Mouse (Mus musculus): ENCODE measurements around the gene Lrrc51. TPM values are rescaled to one million over a fixed set of nuclear protein-coding genes. Genes with fewer than 3 reads are reported as not detected.

The Lrrc51 gene
- polyA plus RNA-seq (2015; fragmentation: Nextera tagmentation; extraction: Ambion mirVana) = 9.6 and 11.4 TPM in 2 replicates

- no peaks in the 10 kb centered on the region; the same call in 1 of the 2 replicates for H3K4me1 ChIP-seq (replicated peaks; ENCODE audit: insufficient read depth, low read length)
- DNase-seq (ENCODE audit: low spot score) = peak; percentile 99
- H3K27me3 ChIP-seq (ENCODE audit: insufficient read depth, low read length) = no peaks in the 10 kb centered on the region
- no peak for TF ChIP-seq CTCF (IDR thresholded peaks at IDR 0.05; ENCODE audit: low read depth)
- H3K27ac ChIP-seq = peak within 1 kb of the TSS; percentile 75
- ATAC-seq (replicated peaks; ENCODE audit: low FRiP score, low read depth) = peak; percentile 98
- H3K4me2 ChIP-seq (ENCODE audit: low read length) = peak within 1 kb of the TSS; percentile 76
- under 1% methylated on average over 40 of the region's 40 CpGs for WGBS
- peak within 1 kb of the TSS; percentile 61 for H3K9ac ChIP-seq (ENCODE audit: low read depth, low read length)
- H3K4me3 ChIP-seq (replicated peaks; ENCODE audit: low read depth, low read length) = peak within 1 kb of the TSS; percentile 63
- no peaks in the 10 kb centered on the region for H3K9me3 ChIP-seq (replicated peaks; ENCODE audit: low read length)
- no peaks in the 10 kb centered on the region for H3K36me3 ChIP-seq (ENCODE audit: insufficient read depth, low read length)
These were observed at the start of gene Lrrc51, which contains the start of gene Numa1 for GRCm38 (mm10) chr7:101933751-101934240. Gene Lrrc51 (minus strand): TSS chr7:101933895. Gene Numa1 (plus strand): TSS chr7:101934111.

- no peak overlapping the region for H3K4me2 ChIP-seq (ENCODE audit: low read length)
- H3K36me3 ChIP-seq (ENCODE audit: insufficient read depth, low read length) = peaks cover 22% of the 10 kb centered on the region
- no peak overlapping the region for H3K27ac ChIP-seq
- H3K27me3 ChIP-seq (ENCODE audit: insufficient read depth, low read length) = no peaks in the 10 kb centered on the region
- ATAC-seq (replicated peaks; ENCODE audit: low FRiP score, low read depth) (peak; percentile 75), DNase-seq (ENCODE audit: low spot score) (no peak)
- no peaks in the 10 kb centered on the region for H3K4me1 ChIP-seq (replicated peaks; ENCODE audit: insufficient read depth, low read length)
- WGBS = 74% methylated on average over 1 of the region's 1 CpGs
- H3K9ac ChIP-seq (ENCODE audit: low read depth, low read length) = no peak overlapping the region
- no peak for TF ChIP-seq CTCF (IDR thresholded peaks at IDR 0.05; ENCODE audit: low read depth)
- H3K9me3 ChIP-seq (replicated peaks; ENCODE audit: low read length) = no peaks in the 10 kb centered on the region
- no peak overlapping the region for H3K4me3 ChIP-seq (replicated peaks; ENCODE audit: low read depth, low read length)
These were observed 49.0 kb upstream of the Lrrc51 start for GRCm38 (mm10) chr7:101982735-101983134.

- Histone ChIP-seq H3K4me2 (ENCODE audit: low read length) (no peak overlapping the region), H3K27me3 (ENCODE audit: insufficient read depth, low read length) (no peaks in the 10 kb centered on the region), H3K27ac (no peak overlapping the region), H3K4me3 (replicated peaks; ENCODE audit: low read depth, low read length) (no peak overlapping the region), H3K4me1 (replicated peaks; ENCODE audit: insufficient read depth, low read length) (peaks cover 21% of the 10 kb centered on the region), H3K9me3 (replicated peaks; ENCODE audit: low read length) (no peaks in the 10 kb centered on the region), H3K9ac (ENCODE audit: low read depth, low read length) (no peak overlapping the region), H3K36me3 (ENCODE audit: insufficient read depth, low read length) (0 out of 2 replicates have a peak, but pooled peaks cover 3% of the 10 kb centered on the region)
- ATAC-seq (replicated peaks; ENCODE audit: low FRiP score, low read depth) (no peak), DNase-seq (ENCODE audit: low spot score) (peak; percentile 40)
- 15% methylated on average over 2 of the region's 2 CpGs for WGBS
- no peak for TF ChIP-seq CTCF (IDR thresholded peaks at IDR 0.05; ENCODE audit: low read depth)
These were observed 40.8 kb upstream of the Lrrc51 start for GRCm38 (mm10) chr7:101974505-101974904.

GRCm38 (mm10) chr7:101973730-101974129 lies 40.0 kb upstream of the Lrrc51 start:
- no peak overlapping the region for H3K27ac ChIP-seq
- H3K4me1 ChIP-seq (replicated peaks; ENCODE audit: insufficient read depth, low read length) = peaks cover 26% of the 10 kb centered on the region
- ATAC-seq (replicated peaks; ENCODE audit: low FRiP score, low read depth) = no peak
- H3K4me3 ChIP-seq (replicated peaks; ENCODE audit: low read depth, low read length) = no peak overlapping the region
- H3K27me3 ChIP-seq (ENCODE audit: insufficient read depth, low read length) = no peaks in the 10 kb centered on the region
- 69% methylated on average over 3 of the region's 3 CpGs for WGBS
- H3K36me3 ChIP-seq (ENCODE audit: insufficient read depth, low read length) = 0 out of 2 replicates have a peak, but pooled peaks cover 3% of the 10 kb centered on the region
- no peak for DNase-seq (ENCODE audit: low spot score)
- TF ChIP-seq CTCF (IDR thresholded peaks at IDR 0.05; ENCODE audit: low read depth) = no peak
- H3K9me3 ChIP-seq (replicated peaks; ENCODE audit: low read length) = no peaks in the 10 kb centered on the region
- H3K9ac ChIP-seq (ENCODE audit: low read depth, low read length) = no peak overlapping the region
- H3K4me2 ChIP-seq (ENCODE audit: low read length) = no peak overlapping the region

GRCm38 (mm10) chr7:101971721-101972120 lies 38.0 kb upstream of the Lrrc51 start:
- H3K4me1 ChIP-seq (replicated peaks; ENCODE audit: insufficient read depth, low read length) = peaks cover 28% of the 10 kb centered on the region
- peak overlapping the region; percentile 84 for H3K4me3 ChIP-seq (replicated peaks; ENCODE audit: low read depth, low read length)
- no peak for DNase-seq (ENCODE audit: low spot score)
- no peaks in the 10 kb centered on the region for H3K36me3 ChIP-seq (ENCODE audit: insufficient read depth, low read length)
- ATAC-seq (replicated peaks; ENCODE audit: low FRiP score, low read depth) = no peak
- 30% methylated on average over 2 of the region's 2 CpGs for WGBS
- no peak for TF ChIP-seq CTCF (IDR thresholded peaks at IDR 0.05; ENCODE audit: low read depth)
- peak overlapping the region; percentile 86 for H3K4me2 ChIP-seq (ENCODE audit: low read length)
- H3K27me3 ChIP-seq (ENCODE audit: insufficient read depth, low read length) = no peaks in the 10 kb centered on the region
- H3K27ac ChIP-seq = peak overlapping the region; percentile 100
- peak overlapping the region; percentile 89; the same call in 1 of the 2 replicates for H3K9ac ChIP-seq (ENCODE audit: low read depth, low read length)
- no peaks in the 10 kb centered on the region for H3K9me3 ChIP-seq (replicated peaks; ENCODE audit: low read length)

GRCm38 (mm10) chr7:101970821-101971461 lies 37.2 kb upstream of the Lrrc51 start:
- peak overlapping the region; percentile 86 for H3K4me2 ChIP-seq (ENCODE audit: low read length)
- WGBS = 2% methylated on average over 19 of the region's 19 CpGs
- peaks cover 28% of the 10 kb centered on the region for H3K4me1 ChIP-seq (replicated peaks; ENCODE audit: insufficient read depth, low read length)
- no peaks in the 10 kb centered on the region for H3K9me3 ChIP-seq (replicated peaks; ENCODE audit: low read length)
- no peaks in the 10 kb centered on the region for H3K27me3 ChIP-seq (ENCODE audit: insufficient read depth, low read length)
- DNase-seq (ENCODE audit: low spot score) = peak; percentile 94
- no peak; the same call in 1 of the 2 replicates for TF ChIP-seq CTCF (IDR thresholded peaks at IDR 0.05; ENCODE audit: low read depth)
- peak; percentile 55 for ATAC-seq (replicated peaks; ENCODE audit: low FRiP score, low read depth)
- no peaks in the 10 kb centered on the region for H3K36me3 ChIP-seq (ENCODE audit: insufficient read depth, low read length)
- H3K9ac ChIP-seq (ENCODE audit: low read depth, low read length) = peak overlapping the region; percentile 89
- H3K4me3 ChIP-seq (replicated peaks; ENCODE audit: low read depth, low read length) = peak overlapping the region; percentile 84
- peak overlapping the region; percentile 100 for H3K27ac ChIP-seq
